9 mouse cellular contexts compared by ENCODE assay signal in genomic region chr15:98608058-98608783, GRCm38 (mm10). TPM values are rescaled to one million over a fixed set of nuclear protein-coding genes. Genes with fewer than 3 reads are reported as not detected.
A peak's percentile ranks its signal among the peaks of the same experiment; 100 is the strongest.
DNase-seq lines count a peak whose midpoint lies in the region; ATAC-seq and TF ChIP-seq lines count a peak whose summit lies in the region.
"Had no signal": no experiment of that assay in that cellular context is flagged by ENCODE, and none has a peak within 500 bp of the region (broad histone marks: within the 10 kb centered on the region; RNA-seq: fewer than 3 reads in every experiment).

No protein-coding gene starts in this region.

- peak overlapping the region; percentile 97 for H3K27ac ChIP-seq in heart, embryonic 15.5 days
- H3K27ac ChIP-seq in limb, embryonic 14.5 days (replicated peaks; ENCODE audit: low read depth, low read length), result peak overlapping the region; percentile 79; the same call in 1 of the 2 replicates

- DNase-seq in gastrocnemius, postnatal 25 days, result peak; percentile 15
- DNase-seq in gastrocnemius, postnatal 14 days, result no peak
- DNase-seq in MN1 (ENCODE audit: low spot score), result peak; percentile 75
- DNase-seq in limb, embryonic 14.5 days (ENCODE audit: low spot score), result no peak
- DNase-seq in frontal cortex, postnatal 25 days (ENCODE audit: low spot score in 2 of 2), result no peak
- no peak for DNase-seq in ovary, postnatal 10 days (ENCODE audit: low spot score)
- DNase-seq in left cerebral cortex, adult 9 months (ENCODE audit: low spot score in 2 of 2), result no peak

- H3K4me3 ChIP-seq in heart, embryonic 15.5 days, result peak overlapping the region; percentile 65
- H3K4me3 ChIP-seq in limb, embryonic 14.5 days (replicated peaks; ENCODE audit: low read length), result peak overlapping the region; percentile 86

- WGBS in heart, embryonic 15.5 days, result 9% methylated on average over 10 of the region's 10 CpGs
- WGBS in limb, embryonic 14.5 days, result 21% methylated on average over 9 of the region's 10 CpGs

- no peaks in the 10 kb centered on the region for H3K9me3 ChIP-seq in heart, embryonic 15.5 days (replicated peaks)
- H3K9me3 ChIP-seq in limb, embryonic 14.5 days (ENCODE audit: control insufficient read depth, low read length), result no peaks in the 10 kb centered on the region

- intact Hi-C loops in gastrocnemius, postnatal 14 days (cut with DNase I; ENCODE audit: low total_unique reads), result no loop called here

- H3K27me3 ChIP-seq in heart, embryonic 15.5 days, result no peaks in the 10 kb centered on the region
- H3K27me3 ChIP-seq in limb, embryonic 14.5 days (ENCODE audit: control insufficient read depth, insufficient read depth, low read length), result no peaks in the 10 kb centered on the region
- H3K27me3 ChIP-seq: Patski had no signal

- H3K9ac ChIP-seq in heart, embryonic 15.5 days, result peak overlapping the region; percentile 93
- peak overlapping the region; percentile 89 for H3K9ac ChIP-seq in limb, embryonic 14.5 days (ENCODE audit: low read depth, low read length, severe bottlenecking)

- no peak for TF ChIP-seq POLR2A in limb, embryonic 14.5 days (IDR thresholded peaks at IDR 0.05; ENCODE audit: borderline replicate concordance, extremely low read depth, insufficient read depth, insufficient read length)

- ATAC-seq in heart, embryonic 15.5 days (replicated peaks; ENCODE audit: insufficient number of reproducible peaks, insufficient read depth, low FRiP score, low read depth), result no peak
- ATAC-seq in limb, embryonic 14.5 days (ENCODE audit: low FRiP score, low read depth), result no peak

- peak overlapping the region; percentile 78 for H3K4me2 ChIP-seq in heart, embryonic 15.5 days
- H3K4me2 ChIP-seq in limb, embryonic 14.5 days (replicated peaks; ENCODE audit: low read depth, low read length, severe bottlenecking), result peak overlapping the region; percentile 90

- peaks cover 12% of the 10 kb centered on the region; the same call in 1 of the 2 replicates for H3K36me3 ChIP-seq in heart, embryonic 15.5 days
- peaks cover 20% of the 10 kb centered on the region for H3K36me3 ChIP-seq in limb, embryonic 14.5 days (ENCODE audit: control insufficient read depth, insufficient read depth, low read length)

- H3K4me1 ChIP-seq in heart, embryonic 15.5 days (replicated peaks), result peaks cover 41% of the 10 kb centered on the region
- H3K4me1 ChIP-seq in limb, embryonic 14.5 days (ENCODE audit: control insufficient read depth, insufficient read depth, low read length), result peaks cover 23% of the 10 kb centered on the region

RNA-seq across cellular contexts. Expression of gene Adcy6, which starts 1.7 kb away (rescaled TPM):
- 10 to 100 TPM; 19.0 to 32.3 TPM for total RNA-seq in gastrocnemius, postnatal 25 days (2021)
- total RNA-seq in gastrocnemius, postnatal 14 days (2021), result 10 to 100 TPM; 33.1 to 36.4 TPM
- 36.5 and 43.0 TPM in 2 replicates for polyA plus RNA-seq in heart, embryonic 15.5 days (2015; fragmentation: Nextera tagmentation; extraction: Ambion mirVana)
- polyA plus RNA-seq in limb, embryonic 14.5 days (2012; rRNA removed), result 74.0 and 82.0 TPM in 2 replicates
- 14.3 and 16.2 TPM in 2 replicates for polyA plus RNA-seq in limb, embryonic 14.5 days (2014; fragmentation: Nextera tagmentation; extraction: Ambion mirVana)

RNA-seq across cellular contexts. Expression of gene Cacnb3, which starts 22.4 kb away (rescaled TPM):
- total RNA-seq in gastrocnemius, postnatal 25 days (2021), result 1 to 10 TPM; 3.4 to 4.1 TPM
- total RNA-seq in gastrocnemius, postnatal 14 days (2021), result 1 to 10 TPM; 6.6 to 9.5 TPM
- 8.7 and 12.8 TPM in 2 replicates for polyA plus RNA-seq in heart, embryonic 15.5 days (2015; fragmentation: Nextera tagmentation; extraction: Ambion mirVana)
- 75.2 and 105 TPM in 2 replicates for polyA plus RNA-seq in limb, embryonic 14.5 days (2012; rRNA removed)
- 33.9 and 40.8 TPM in 2 replicates for polyA plus RNA-seq in limb, embryonic 14.5 days (2014; fragmentation: Nextera tagmentation; extraction: Ambion mirVana)

RNA-seq across cellular contexts. Expression of gene 4930415O20Rik, which starts 37.4 kb away (rescaled TPM):
- under 1 TPM in 1 of 2 experiments, not detected in 1; 0.74 TPM for total RNA-seq in gastrocnemius, postnatal 25 days (2021)
- total RNA-seq in gastrocnemius, postnatal 14 days (2021), result under 1 TPM in 1 of 2 experiments, not detected in 1; 0.44 TPM
- polyA plus RNA-seq in heart, embryonic 15.5 days (2015; fragmentation: Nextera tagmentation; extraction: Ambion mirVana), result 0.40 and 0.74 TPM in 2 replicates
- not detected in 2 replicates for polyA plus RNA-seq in limb, embryonic 14.5 days (2012; rRNA removed)
- polyA plus RNA-seq in limb, embryonic 14.5 days (2014; fragmentation: Nextera tagmentation; extraction: Ambion mirVana), result 0.37 TPM in 1 of 2 replicates, not detected in the other

RNA-seq across cellular contexts. Expression of gene Ccnt1, which starts 37.5 kb away (rescaled TPM):
- total RNA-seq in gastrocnemius, postnatal 25 days (2021), result 10 to 100 TPM; 17.3 to 21.1 TPM
- 10 to 100 TPM; 20.4 to 20.6 TPM for total RNA-seq in gastrocnemius, postnatal 14 days (2021)
- polyA plus RNA-seq in heart, embryonic 15.5 days (2015; fragmentation: Nextera tagmentation; extraction: Ambion mirVana), result 33.2 and 38.0 TPM in 2 replicates
- polyA plus RNA-seq in limb, embryonic 14.5 days (2012; rRNA removed), result 19.4 and 21.6 TPM in 2 replicates
- polyA plus RNA-seq in limb, embryonic 14.5 days (2014; fragmentation: Nextera tagmentation; extraction: Ambion mirVana), result 45.3 and 53.4 TPM in 2 replicates

RNA-seq across cellular contexts. Expression of gene Ddx23, which starts 54.5 kb away (rescaled TPM):
- total RNA-seq in gastrocnemius, postnatal 25 days (2021), result 10 to 100 TPM; 53.1 to 56.8 TPM
- 10 to 100 TPM; 45.1 to 48.1 TPM for total RNA-seq in gastrocnemius, postnatal 14 days (2021)
- polyA plus RNA-seq in heart, embryonic 15.5 days (2015; fragmentation: Nextera tagmentation; extraction: Ambion mirVana), result 16.1 and 17.8 TPM in 2 replicates
- 47.0 and 54.0 TPM in 2 replicates for polyA plus RNA-seq in limb, embryonic 14.5 days (2012; rRNA removed)
- 22.6 and 26.5 TPM in 2 replicates for polyA plus RNA-seq in limb, embryonic 14.5 days (2014; fragmentation: Nextera tagmentation; extraction: Ambion mirVana)

Comparison
In these comparisons a context has a peak if more than half of its experiments do, and no peak if none do; other contexts are left out.
1. DNase-seq: peak in gastrocnemius, postnatal 25 days (single experiment) and MN1 (single experiment); none in gastrocnemius, postnatal 14 days (single experiment), limb, embryonic 14.5 days (single experiment), frontal cortex, postnatal 25 days (0 of 2), ovary, postnatal 10 days (single experiment) and left cerebral cortex, adult 9 months (0 of 2).